Mouse (Mus musculus): ENCODE measurements around the gene Tex2. TPM values are rescaled to one million over a fixed set of nuclear protein-coding genes. Genes with fewer than 3 reads are reported as not detected.
"Not testable (repeated sequence)": the region's sequence is repeated elsewhere in the genome, so short reads cannot be mapped to it uniquely, and the experiment has no call there.

Tex2 gene
- polyA plus RNA-seq (2012; rRNA removed), result 16.7 and 21.2 TPM in 2 replicates

DNA sequence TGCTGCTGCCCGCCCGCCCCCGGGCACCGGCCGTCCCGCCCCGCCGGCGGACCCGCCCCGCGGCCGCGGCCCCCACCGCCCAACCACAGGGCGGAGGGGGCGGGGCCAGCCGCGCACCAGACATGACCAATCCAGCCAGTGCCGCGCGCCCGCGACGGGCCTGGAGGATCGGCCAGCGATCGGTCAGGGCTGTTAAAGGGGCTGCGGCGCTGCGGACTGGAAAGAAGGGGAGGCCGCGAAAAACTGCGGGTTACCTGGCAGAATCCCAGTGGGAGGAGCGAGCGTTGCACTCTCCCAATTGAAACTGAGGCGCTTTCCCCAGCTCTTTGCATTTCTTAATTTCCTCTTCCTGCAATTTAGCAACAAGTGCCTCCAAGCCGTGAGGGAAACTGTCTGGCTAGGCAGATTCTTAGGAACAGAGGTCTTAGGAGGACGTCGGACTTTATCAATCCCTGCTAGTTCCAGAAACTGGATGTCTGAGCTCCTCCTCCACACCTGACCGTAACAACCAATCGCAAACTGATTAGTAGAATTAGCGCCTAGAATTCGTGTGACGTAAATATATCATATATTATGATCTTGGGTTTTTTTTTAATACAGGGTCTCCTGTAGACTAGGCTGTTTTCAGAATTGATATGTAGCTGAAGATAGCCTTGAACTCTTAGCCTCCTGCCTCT, at the start of gene Tex2:
Gene Tex2, minus strand, starts transcription at position 463 of the 677 bp plus-strand sequence.
- DNase-seq (ENCODE audit: low spot score), result peak; percentile 92

DNA sequence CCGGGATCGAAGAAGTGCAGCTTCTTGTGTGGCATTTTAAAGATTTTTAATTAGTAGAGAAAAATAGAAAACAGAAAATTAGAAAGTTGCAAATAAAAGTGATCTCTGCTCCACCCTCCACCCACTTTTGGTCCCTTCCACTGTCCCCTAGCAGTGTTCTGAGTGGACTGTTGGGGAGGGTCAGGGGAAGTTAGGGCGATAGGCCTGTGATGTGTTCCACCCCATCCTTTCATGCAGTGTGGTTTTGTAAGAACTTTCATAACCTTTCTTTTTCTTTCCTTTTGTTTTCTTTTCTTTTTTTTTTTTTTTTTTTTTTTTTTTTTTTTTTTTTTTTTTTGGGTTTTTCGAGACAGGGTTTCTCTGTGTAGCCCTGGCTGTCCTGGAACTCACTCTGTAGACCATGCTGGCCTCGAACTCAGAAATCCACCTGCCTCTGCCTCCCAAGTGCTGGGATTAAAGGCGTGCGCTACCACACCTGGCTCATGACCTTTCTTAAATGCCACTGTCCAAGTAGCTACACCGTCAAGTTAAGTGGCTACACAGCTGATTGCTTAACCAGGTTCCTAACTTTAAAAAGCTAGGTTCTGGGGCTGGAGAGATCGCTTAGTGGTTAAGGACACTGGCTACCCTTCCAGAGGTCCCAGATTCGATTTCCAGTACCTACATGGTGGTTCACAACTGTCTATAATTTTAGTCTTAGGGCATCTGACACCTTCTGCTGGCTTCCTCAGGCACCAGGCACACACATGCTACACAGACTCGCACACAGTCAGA, 49.6 kb upstream of the Tex2 start:
- no peak for DNase-seq (ENCODE audit: low spot score)

DNA sequence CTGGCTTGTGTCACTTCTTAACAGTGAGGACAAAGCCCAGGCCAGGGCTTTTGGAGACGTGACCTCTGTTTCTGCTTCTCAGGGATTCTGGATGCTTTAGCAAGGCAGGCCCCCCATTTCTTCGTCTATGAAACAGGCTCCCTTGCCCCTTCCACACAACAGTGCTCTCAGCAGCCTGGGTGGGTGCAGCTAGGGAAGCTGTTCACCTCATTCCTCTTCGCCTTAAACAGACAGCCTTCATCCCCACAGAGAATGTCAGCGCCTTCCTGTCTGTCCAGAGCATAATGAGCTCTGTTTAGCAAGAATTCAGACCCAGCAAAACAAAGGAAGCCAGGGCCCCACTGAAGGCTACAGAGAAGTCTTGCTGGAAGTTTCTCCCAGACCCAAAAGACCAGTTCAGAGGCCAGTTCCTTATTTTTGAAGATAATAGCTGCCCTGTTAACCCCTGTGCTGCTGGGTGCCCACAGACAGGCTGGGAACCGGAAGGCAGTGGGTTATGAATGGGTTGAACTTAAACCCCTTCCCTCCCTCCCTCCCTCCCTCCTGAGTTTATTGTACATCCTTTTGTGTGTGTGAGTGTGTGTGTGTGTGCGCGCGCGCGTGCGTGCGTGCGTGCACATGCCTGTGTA, 47.3 kb upstream of the Tex2 start:
- no peak for DNase-seq (ENCODE audit: low spot score)

DNA sequence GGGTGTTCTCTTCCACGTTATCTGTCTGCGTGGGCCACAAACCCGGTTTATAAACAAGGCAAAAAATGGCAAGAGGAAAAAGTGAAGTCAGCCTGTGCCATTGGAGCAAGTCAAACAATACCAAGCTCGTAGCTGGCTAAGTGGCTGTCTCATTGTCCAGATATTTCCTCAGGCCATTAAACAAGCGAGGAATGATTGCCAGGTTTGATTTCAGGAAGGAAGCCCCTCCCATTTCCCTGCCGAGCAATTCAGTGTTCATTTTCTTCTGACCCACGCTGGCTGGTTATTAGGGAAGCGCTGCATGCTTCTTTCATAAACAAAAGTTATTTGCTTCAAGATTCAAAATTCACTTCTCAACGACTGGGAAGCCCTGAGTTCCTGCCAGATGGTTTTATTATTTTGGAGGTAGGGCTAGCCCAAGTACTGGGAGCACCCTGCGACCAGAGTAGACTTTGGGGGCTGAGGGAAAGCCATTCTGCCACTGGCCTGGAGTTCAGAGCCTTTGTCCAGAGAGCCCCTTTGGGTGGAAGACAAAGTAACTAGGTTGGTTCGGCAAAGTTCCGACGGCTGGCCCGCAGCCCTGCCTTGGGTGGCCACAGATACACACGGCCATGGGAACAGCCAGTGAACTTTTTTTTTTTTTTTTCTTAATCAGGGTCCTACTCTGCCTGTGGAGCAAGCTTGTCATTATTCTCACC, 46.5 kb upstream of the Tex2 start:
- no peak for DNase-seq (ENCODE audit: low spot score)

DNA sequence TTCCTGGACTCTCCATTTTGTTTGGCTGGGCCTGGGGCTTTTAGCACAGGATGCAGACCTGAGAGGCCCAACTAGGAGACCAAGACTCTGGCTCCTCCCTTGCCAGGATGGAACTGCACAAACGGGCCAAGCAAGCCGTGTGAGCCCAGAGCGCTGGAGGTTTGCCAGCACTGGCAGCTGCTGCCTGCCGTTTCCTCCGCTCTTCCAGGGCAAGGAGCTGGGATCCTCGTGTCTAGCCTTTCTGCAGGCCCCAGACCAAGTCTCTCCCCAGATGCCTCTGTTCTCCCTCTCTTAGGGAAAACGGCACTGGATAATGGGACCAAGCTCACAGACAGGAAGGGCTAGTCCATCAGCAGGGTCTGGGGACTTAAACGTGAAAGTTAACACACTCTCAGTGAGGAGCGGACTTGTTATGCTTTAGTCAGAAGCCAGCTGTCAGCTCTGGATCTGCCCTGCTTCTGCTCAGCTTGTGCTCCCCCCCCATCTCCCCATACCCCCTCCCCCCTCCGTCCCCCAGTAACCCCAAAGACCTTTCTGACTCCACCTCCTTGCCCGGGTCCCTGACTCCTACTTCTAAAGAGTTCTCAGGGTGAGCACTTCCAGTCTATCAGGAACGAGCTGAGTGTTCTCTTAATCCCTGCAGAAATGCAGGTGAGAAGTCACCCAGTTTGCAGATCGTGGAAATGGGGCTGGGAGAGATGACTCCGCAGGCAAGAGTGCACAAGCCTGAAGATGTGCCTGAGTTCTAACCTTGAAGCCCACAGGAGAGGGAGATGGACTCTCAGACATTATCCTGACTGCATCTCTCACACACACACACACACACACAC, 45.0 kb upstream of the Tex2 start:
- peak; percentile 74 for DNase-seq (ENCODE audit: low spot score)

DNA sequence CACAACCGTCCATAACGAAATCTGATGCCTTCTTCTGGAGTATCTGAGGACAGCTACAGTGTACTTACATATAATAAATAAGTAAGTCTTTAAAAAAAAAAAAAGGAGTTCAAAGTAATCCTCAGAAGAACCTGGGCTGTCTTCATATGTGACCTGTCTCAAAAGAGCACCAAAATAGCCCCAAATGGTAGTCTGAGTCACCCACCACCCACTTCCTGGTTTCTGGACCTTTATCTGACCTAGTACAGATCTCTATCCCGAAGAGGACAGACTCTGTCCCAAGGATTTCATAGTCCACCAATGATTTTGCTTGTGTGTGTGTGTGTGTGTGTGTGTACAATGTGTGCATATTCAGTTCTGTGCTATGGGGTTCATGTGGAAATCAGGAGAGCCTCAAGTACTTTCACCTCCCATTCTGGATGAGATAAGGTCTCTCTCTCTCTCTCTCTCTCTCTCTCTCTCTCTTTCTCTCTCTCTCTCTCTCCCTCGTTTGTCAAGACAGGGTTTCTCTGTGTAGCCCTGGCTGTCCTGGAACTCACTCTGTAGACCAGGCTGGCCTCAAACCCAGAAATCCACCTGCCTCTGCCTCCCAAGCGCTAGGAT, 43.8 kb upstream of the Tex2 start:
- DNase-seq (ENCODE audit: low spot score), result not testable (repeated sequence)

DNA sequence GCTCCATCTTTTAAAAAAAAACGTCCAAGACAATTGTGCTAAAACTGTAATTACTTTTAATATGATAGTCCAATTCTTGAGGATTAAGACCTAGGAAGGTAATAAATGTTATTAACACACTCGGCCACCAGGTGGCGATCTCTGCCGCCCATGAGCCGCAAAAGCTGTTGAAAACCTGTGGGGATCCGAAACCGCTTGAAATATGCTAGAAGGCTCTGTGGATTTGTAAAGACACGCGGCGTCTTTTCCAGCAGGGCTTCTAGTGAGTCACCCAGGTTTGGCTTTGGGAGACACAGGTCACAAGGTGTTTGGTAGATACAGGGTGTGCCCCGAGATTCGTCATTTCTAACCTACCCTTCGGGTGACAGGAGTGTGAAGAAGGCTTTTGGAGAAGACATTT, 35.1 kb upstream of the Tex2 start:
- peak; percentile 57 for DNase-seq (ENCODE audit: low spot score)

DNA sequence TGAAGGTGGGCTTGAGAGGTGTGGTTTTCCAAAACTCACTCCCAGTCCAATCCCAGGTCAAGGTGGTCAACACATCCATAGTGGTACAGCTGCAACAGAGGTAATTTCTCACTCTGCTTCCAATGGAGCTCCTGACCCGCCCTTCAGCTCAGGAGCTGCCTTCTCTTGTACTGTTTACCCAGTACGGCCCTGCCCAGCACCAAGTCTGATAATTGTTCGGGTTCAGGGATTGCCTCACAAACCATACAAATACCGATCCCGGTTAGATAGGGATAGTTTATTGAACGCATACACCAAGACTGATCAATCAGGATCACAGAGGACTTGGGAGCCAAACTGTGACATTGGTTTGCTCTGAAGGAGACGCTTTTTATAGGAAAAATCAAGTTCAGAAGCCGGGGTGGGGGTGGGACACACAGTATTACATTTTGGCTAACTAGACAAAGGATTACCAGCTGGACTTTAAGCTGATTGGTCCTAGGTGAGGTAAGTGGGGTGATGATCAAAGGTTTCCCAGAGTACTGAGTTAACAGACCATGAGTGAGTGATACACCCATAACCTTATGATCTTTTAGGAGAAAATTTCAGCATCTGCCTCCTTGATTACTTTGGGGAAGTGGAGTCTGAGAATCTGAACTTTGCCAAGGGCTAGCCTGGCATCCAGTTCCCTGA, 29.9 kb upstream of the Tex2 start:
- no peak for DNase-seq (ENCODE audit: low spot score)

DNA sequence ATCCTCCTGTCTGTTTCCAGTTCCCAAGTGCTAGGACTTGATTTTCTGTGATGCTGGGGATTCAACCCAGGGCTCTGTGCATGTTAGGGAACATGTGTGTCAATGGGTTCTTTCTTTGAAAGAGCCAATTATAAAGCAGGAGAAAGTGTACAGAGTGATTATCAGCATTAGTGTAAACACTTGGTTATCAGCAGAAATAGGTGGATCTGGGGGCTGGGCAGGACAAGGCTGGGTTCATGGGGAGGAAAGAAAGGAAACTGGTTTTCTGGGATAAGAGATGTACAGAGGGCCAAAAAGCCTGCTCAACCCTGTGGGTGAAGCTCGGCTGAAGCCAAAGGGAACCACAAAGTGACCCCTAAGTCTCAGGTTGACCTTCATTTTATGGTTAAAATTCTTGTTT, 28.4 kb upstream of the Tex2 start:
- no peak for DNase-seq (ENCODE audit: low spot score)

DNA sequence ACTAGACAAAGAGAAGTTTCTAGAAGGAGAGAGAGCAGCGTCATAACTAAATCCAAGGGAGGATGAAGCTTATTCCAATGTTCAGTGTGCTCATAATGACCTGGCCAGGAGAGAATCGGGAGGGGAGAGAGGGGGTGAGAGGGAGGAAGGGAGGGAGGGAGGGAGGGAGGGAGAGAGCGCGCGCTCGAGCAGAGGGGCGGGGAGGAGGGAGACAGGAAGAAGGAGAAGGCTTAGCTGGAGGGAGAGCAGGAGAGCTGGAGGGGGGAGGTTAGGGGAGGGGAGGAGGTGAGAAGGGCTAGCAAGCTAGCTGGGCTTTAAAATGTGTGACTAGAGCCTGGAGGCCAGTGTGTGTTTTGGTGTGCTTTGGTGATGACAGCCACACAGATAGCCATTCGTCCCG, 26.8 kb upstream of the Tex2 start:
- DNase-seq (ENCODE audit: low spot score), result no peak

DNA sequence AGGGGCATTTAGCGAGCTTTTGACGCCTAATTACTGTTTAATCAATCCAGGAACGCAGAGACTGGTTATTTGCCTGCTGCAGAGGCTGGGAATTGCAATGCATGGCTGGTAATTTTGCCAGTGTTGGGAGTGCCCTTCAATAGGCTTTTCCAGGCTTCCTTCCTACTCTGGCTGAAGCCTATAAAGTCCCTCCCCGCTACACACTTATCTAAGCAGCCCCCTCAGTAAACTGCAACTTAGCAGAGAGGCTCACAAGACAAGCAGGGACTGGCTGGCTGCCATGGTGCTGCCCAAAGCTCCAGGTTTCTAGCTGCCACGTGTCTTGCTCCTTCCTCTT, 26.1 kb upstream of the Tex2 start:
- no peak for DNase-seq (ENCODE audit: low spot score)

DNA sequence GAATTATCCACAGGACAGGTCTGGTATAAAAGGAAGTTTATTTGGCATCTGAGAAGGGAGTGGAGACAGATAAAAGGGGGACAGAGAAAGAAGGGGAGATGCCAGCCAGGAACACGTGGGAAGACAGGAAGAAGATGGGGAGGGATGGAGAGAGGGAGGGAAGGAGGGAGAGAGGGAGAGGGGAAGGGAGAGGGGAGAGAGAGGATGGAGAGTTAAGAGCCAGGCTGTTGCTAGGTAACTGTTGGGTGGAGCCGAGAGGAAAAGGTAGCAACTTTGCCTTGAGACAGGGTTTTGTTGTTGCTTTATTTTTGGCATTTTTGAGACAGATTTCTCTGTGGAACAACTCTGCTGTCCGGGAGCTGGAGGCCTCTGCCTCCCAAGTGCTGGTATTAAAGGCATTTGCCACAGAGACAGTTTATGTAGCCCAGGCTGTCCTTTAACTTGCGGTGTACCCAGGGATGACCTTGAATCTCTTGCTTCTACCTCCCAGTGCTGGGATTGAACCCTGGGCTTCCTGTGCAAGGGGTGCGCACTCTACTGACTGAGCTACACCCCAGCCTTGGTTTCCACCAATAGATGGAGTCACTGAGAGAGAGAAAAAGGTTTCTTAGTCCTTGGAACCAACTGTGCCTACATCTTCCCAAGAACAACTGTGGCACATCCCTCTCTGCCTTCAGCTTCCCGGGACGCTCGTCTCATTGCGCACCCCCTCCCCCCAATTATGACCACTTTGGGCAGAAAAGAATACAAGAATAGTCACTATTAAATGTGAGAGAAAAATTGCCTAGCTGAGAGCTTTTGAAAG, 25.5 kb upstream of the Tex2 start:
- DNase-seq (ENCODE audit: low spot score), result no peak

DNA sequence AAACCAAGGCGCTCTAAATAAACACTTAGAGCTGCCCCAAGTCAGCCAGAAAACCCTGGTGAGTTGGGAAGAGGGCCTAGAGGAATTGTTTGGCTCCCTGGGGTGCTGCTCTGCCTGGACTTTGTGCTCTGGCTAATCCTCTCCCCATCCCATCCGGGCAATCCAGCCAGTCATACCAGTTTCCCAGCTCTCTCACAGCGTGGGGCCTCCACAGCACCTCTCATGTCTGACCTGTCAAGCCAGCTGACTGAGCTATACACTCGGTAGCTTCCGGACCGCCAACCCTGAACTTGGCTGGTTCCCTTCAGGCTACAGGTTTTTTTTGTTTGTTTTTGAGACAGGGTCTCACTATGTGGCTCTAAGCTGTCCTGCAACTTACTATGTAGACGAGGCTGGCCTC, 24.5 kb upstream of the Tex2 start:
- no peak for DNase-seq (ENCODE audit: low spot score)

DNA sequence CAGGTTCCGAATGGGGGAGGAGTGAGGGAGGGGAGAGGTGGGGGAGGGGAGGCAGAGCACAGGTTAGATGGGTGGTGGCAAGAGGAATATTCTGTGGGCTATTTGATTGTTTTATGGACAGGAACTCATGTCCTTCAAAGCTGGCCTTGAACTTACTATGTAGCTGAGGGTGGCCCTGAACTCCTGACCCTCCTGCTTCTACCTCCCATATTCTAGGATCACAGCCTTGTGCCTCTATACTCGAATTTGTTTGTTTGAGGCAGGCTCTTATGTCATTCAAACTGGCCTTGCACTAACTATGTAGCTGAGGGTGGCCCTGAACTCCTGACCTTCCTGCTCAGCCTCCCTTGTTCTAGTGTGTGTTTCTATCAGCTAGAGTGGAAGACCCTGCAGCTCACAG, 22.7 kb upstream of the Tex2 start:
- DNase-seq (ENCODE audit: low spot score), result no peak

DNA sequence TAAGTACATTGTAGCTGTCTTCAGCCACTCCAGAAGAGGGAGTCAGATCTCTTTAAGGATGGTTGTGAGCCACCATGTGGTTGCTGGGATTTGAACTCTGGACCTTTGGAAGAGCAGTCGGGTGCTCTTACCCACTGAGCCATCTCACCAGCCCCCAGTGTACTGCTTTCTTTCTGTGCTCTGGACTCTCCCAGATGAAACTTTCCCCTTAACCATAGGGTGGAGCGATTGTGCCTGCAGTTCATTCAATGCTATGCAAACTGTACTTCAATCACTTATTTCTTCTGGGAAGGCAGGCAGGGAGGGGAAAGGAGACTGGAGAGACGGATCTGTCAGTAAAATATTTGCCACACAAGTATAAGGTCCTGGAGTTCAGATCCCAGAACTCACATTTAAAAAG, 21.0 kb upstream of the Tex2 start:
- not testable (repeated sequence) for DNase-seq (ENCODE audit: low spot score)

DNA sequence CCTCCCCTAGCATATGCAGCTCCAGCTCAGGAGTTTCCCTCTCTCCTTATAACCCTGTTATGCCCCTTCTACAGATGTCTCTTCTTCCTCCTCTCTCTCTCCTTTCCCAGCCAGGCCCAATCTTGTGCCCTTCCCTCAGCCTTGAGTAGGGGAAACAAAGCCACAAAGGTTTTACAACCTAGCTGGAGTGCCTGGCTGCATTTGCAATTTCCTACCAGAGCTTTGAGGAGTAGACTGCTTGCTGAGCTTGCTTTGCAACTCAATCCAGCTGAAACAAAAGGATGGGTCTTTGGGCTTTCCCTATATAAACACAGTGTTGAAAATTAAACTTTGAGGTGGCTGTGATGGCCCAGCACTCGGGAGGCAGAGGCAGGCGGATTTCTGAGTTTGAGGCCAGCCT, 20.2 kb upstream of the Tex2 start:
- no peak for DNase-seq (ENCODE audit: low spot score)

DNA sequence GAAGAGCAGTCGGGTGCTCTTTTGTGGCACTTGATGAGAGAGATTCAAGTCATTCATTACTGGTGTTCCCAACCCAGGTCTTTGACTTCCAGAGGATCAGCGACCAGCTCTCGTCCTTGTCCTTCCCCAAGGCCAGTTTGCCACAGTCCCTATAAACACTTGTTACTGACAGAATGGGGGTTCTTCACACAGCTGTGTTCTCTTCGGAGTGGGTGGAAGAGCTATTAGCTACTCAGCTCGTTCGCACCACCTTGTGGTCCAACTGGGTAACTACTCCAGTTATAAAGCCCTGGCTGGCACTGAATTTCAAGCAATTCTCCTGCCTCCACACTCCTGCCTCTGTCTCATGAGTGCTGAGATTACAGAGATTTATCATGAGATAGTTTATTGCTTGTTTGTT, 14.5 kb upstream of the Tex2 start:
- DNase-seq (ENCODE audit: low spot score), result no peak

DNA sequence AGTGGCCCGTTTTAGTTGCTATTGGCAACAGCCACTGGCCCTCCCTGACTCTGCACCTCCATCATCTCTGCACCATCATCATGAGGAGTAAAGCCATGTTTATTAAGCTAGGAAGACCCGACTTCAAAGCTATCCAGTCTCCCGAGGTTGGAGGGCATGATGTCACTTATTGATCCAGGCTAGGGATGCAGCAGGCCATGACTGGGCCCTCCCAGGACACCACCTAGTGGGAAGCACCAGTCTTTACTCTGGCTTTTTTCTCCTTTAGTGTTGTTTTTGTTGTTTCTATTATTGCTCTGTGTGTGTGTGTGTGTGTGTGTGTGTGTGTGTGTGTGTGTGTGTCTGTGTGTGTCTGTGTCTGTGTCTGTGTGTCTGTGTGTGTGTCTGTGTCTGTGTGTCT, 12.4 kb upstream of the Tex2 start:
- DNase-seq (ENCODE audit: low spot score), result no peak

DNA sequence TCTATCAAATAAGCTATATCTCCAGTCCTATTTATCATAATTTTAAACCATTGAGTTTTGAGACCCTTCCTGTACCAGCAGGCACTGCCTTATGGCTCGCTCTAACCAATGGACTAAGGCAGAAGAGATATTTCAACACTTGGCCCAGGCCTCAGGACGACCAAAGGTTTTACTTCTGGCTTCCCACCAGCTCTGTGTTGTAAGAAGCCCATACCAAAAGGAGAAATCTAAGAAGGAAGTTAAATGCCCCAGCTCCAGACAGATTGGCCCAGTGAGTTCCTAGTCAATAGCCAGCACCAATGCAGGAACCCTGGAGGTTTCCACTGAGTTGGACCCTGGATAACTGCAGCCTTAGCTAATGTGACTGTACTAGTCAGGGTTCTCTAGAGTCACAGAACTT, 10.4 kb upstream of the Tex2 start:
- DNase-seq (ENCODE audit: low spot score), result no peak

DNA sequence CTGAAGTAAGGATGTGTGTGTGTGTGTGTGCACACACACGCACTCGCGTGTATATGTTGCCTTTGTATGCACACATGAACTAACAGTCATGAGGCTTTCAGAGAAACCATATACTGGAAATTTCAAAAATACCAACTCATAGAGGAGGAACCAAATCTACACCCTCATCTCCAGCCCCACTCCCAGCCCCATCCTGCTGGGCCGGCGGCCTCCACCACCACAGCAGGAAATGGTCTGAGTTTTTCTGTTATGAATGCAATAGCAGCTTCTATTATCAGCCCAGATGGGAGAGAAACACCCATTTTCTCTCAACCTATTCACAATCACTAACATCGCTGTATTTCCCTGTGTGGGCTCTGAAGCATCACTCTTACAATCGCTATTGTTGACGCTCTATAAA, 8.8 kb upstream of the Tex2 start:
- DNase-seq (ENCODE audit: low spot score), result no peak
